Mouse (Mus musculus) CH12.LX (cell line): ENCODE data around the gene Akap7. TPM values are rescaled to one million over a fixed set of nuclear protein-coding genes. Genes with fewer than 3 reads are reported as not detected.

Experiments used
- DNase-seq: peaks from one replicate; pipeline ENCODE4 v3.0.0-alpha.2; 2013; ENCODE audit errors: extremely low read depth
- H3K27ac ChIP-seq: 2 replicates; pipeline ENCODE4 v1.5.1; 2012; ENCODE audit warnings: low read depth, mild to moderate bottlenecking, control low read depth, moderate library complexity; ENCODE audit not compliant: insufficient read depth
- H3K27me3 ChIP-seq: replicated peaks from 2 replicates; pipeline ENCODE3; 2012; ENCODE audit warnings: inconsistent platforms
- H3K36me3 ChIP-seq, 2 experiments: replicated peaks in 1 of 2; 2 replicates each; pipeline versions ENCODE3 to v1.6.1; 2012; ENCODE audit warnings: inconsistent platforms in 1 of 2, low read length in 1 of 2, mild to moderate bottlenecking in 1 of 2, mixed read lengths in 1 of 2, moderate library complexity in 1 of 2; ENCODE audit not compliant: control insufficient read depth in 1 of 2, insufficient read depth in 1 of 2
- H3K4me1 ChIP-seq, 2 experiments: 2 replicates each; pipeline ENCODE4 v1.6.1; 2012; ENCODE audit warnings: inconsistent platforms in 1 of 2, moderate library complexity in 1 of 2; ENCODE audit not compliant: insufficient read depth in 2 of 2, control insufficient read depth in 1 of 2
- H3K4me2 ChIP-seq: 2 replicates; pipeline ENCODE4 v1.6.1; 2012; ENCODE audit warnings: low read depth, mild to moderate bottlenecking, control low read depth; ENCODE audit not compliant: poor library complexity, insufficient read depth, severe bottlenecking
- H3K4me3 ChIP-seq, 3 experiments: fragments of 150-350 bp in 1 of 3; sonication (generic) in 1 of 3; replicated peaks in 1 of 3; 2 replicates each; pipeline versions ENCODE3 to v1.5.1; 2011 to 2012; ENCODE audit warnings: low read depth in 2 of 3, low read length in 2 of 3, mild to moderate bottlenecking in 2 of 3, moderate library complexity in 2 of 3, control low read depth in 1 of 3, improper control_type of control experiment in 1 of 3, inconsistent platforms in 1 of 3, mixed read lengths in 1 of 3; ENCODE audit not compliant: poor library complexity in 1 of 3
- H3K79me2 ChIP-seq: replicated peaks from 2 replicates; pipeline ENCODE4 v1.6.1; 2012; ENCODE audit warnings: mild to moderate bottlenecking, moderate library complexity; ENCODE audit not compliant: control insufficient read depth, poor library complexity, insufficient read depth, severe bottlenecking; ENCODE audit errors: extremely low read depth
- H3K9ac ChIP-seq: 2 replicates; pipeline ENCODE4 v1.6.1; 2012; ENCODE audit warnings: low read depth, mild to moderate bottlenecking, control low read depth, moderate library complexity; ENCODE audit not compliant: insufficient read depth
- H3K9me3 ChIP-seq: replicated peaks from 2 replicates; pipeline ENCODE3; 2012; ENCODE audit warnings: low read length, inconsistent platforms, mixed read lengths
- CHD1 ChIP-seq: IDR thresholded peaks from 2 replicates; pipeline ENCODE4 v1.6.1; 2012; ENCODE audit warnings: low read depth, low read length, improper control_type of control experiment, inconsistent platforms
- CHD2 ChIP-seq: IDR thresholded peaks from 2 replicates; pipeline ENCODE4 v1.6.1; 2011; ENCODE audit warnings: low read length, improper control_type of control experiment
- CTCF ChIP-seq, 2 experiments: IDR thresholded peaks in 1 of 2; conservative IDR thresholded peaks in 1 of 2; 2 replicates each; pipeline ENCODE4 v1.5.1; 2011 to 2012; ENCODE audit warnings: low read depth in 2 of 2, low read length in 2 of 2, improper control_type of control experiment in 1 of 2, inconsistent platforms in 1 of 2, mild to moderate bottlenecking in 1 of 2, moderate library complexity in 1 of 2
- EP300 ChIP-seq: IDR thresholded peaks from 2 replicates; pipeline ENCODE4 v1.6.1; 2011; ENCODE audit warnings: low read length, improper control_type of control experiment
- ETS1 ChIP-seq: conservative IDR thresholded peaks from 2 replicates; pipeline ENCODE4 v1.6.1; 2012; ENCODE audit warnings: low read depth, mild to moderate bottlenecking, inconsistent platforms, low read length, improper control_type of control experiment, moderate library complexity
- GABPA ChIP-seq: IDR thresholded peaks from 2 replicates; pipeline ENCODE4 v1.6.1; 2012; ENCODE audit warnings: low read depth, low read length, improper control_type of control experiment, inconsistent platforms; ENCODE audit not compliant: insufficient replicate concordance
- IRF4 ChIP-seq: IDR thresholded peaks from 2 replicates; pipeline ENCODE4 v1.6.1; 2014; ENCODE audit warnings: low read depth, mild to moderate bottlenecking, inconsistent platforms, low read length, improper control_type of control experiment
- JUN ChIP-seq: IDR thresholded peaks from 2 replicates; pipeline ENCODE4 v1.6.1; 2011; ENCODE audit warnings: low read depth, mild to moderate bottlenecking, low read length, improper control_type of control experiment, moderate library complexity; ENCODE audit not compliant: insufficient read depth
- KAT2A ChIP-seq: IDR thresholded peaks from 2 replicates; pipeline ENCODE4 v1.6.1; 2012; ENCODE audit warnings: low read length, improper control_type of control experiment, inconsistent platforms; ENCODE audit not compliant: insufficient replicate concordance
- MAFK ChIP-seq: IDR thresholded peaks from 2 replicates; pipeline ENCODE4 v1.6.1; 2011; ENCODE audit warnings: low read length, improper control_type of control experiment; ENCODE audit not compliant: insufficient replicate concordance
- MEF2A ChIP-seq: IDR thresholded peaks from 2 replicates; pipeline ENCODE4 v1.6.1; 2014; ENCODE audit warnings: low read depth, mild to moderate bottlenecking, inconsistent platforms, low read length, improper control_type of control experiment, borderline replicate concordance
- MXI1 ChIP-seq: IDR thresholded peaks from 2 replicates; pipeline ENCODE4 v1.6.1; 2011; ENCODE audit warnings: mild to moderate bottlenecking, low read depth, low read length, improper control_type of control experiment
- MYC ChIP-seq: IDR thresholded peaks from 2 replicates; pipeline ENCODE4 v1.6.1; 2011; ENCODE audit warnings: low read depth, mild to moderate bottlenecking, improper control_type of control experiment, low read length
- PAX5 ChIP-seq: IDR thresholded peaks from 2 replicates; pipeline ENCODE4 v1.6.1; 2012; ENCODE audit warnings: low read length, inconsistent platforms, mixed read lengths
- RAD21 ChIP-seq: IDR thresholded peaks from 2 replicates; pipeline ENCODE4 v1.6.1; 2011; ENCODE audit warnings: low read depth, mild to moderate bottlenecking, low read length, improper control_type of control experiment, moderate library complexity
- RCOR1 ChIP-seq: conservative IDR thresholded peaks from 2 replicates; pipeline ENCODE4 v1.6.1; 2012; ENCODE audit warnings: low read depth, mild to moderate bottlenecking, inconsistent platforms, low read length, improper control_type of control experiment
- SIN3A ChIP-seq: IDR thresholded peaks from 2 replicates; pipeline ENCODE4 v1.6.1; 2012; ENCODE audit warnings: low read length, improper control_type of control experiment, inconsistent platforms
- SMC3 ChIP-seq: IDR thresholded peaks from 2 replicates; pipeline ENCODE4 v1.6.1; 2011; ENCODE audit warnings: low read depth, low read length, improper control_type of control experiment
- TBP ChIP-seq: conservative IDR thresholded peaks from 2 replicates; pipeline ENCODE4 v1.6.1; 2011; ENCODE audit warnings: low read depth, low read length, improper control_type of control experiment
- USF1 ChIP-seq: IDR thresholded peaks from 2 replicates; pipeline ENCODE4 v1.6.1; 2014; ENCODE audit warnings: low read depth, mild to moderate bottlenecking, inconsistent platforms, low read length, improper control_type of control experiment
- USF2 ChIP-seq: conservative IDR thresholded peaks from 2 replicates; pipeline ENCODE4 v1.6.1; 2011; ENCODE audit warnings: low read depth, low read length, improper control_type of control experiment
- ZC3H11A ChIP-seq: IDR thresholded peaks from 2 replicates; pipeline ENCODE4 v1.6.1; 2012; ENCODE audit warnings: low read depth, mild to moderate bottlenecking, inconsistent platforms, low read length, improper control_type of control experiment
- ZKSCAN1 ChIP-seq: IDR thresholded peaks from 2 replicates; pipeline ENCODE4 v1.6.1; 2012; ENCODE audit warnings: low read depth, inconsistent platforms, low read length, improper control_type of control experiment, borderline replicate concordance
- ZMIZ1 ChIP-seq: IDR thresholded peaks from 2 replicates; pipeline ENCODE4 v1.6.1; 2012; ENCODE audit warnings: low read depth, mild to moderate bottlenecking, inconsistent platforms, low read length, improper control_type of control experiment
- ZNF384 ChIP-seq: IDR thresholded peaks from 2 replicates; pipeline ENCODE4 v1.6.1; 2012; ENCODE audit warnings: low read depth, low read length, improper control_type of control experiment, inconsistent platforms
- dilution Hi-C: fragments of 300-500 bp; cut with MboI; formaldehyde crosslinking; loops from 2 replicates; pipeline ENCODE4 v1.14.3; 2020; ENCODE audit warnings: low sequenced_read_pairs; ENCODE audit not compliant: extremely low pct_unique_long_range_greater_than_20kb, extremely low pct_ligation_motif_present
- in situ Hi-C: fragments of 300-500 bp; cut with MboI; formaldehyde crosslinking; loops from 3 replicates; pipeline ENCODE4 v1.14.3; 2019; ENCODE audit warnings: low sequenced_read_pairs, low pct_ligation_motif_present, low pct_unique_long_range_greater_than_20kb, mixed read lengths
- polyA plus RNA-seq: library from polyadenylated mRNA; unstranded; fragments of >175 nt; gene quantifications from 2 replicates; pipeline ENCODE4 v1.2.1, GENCODE M21; 2012; ENCODE audit warnings: low read depth; ENCODE audit not compliant: insufficient read length
- total RNA-seq, 2 experiments: library from RNA; depleted of rRNA; stranded (reverse); fragments of 300-350 nt in 1 of 2; fragments of >200 nt in 1 of 2; gene quantifications; 2 replicates each; pipeline ENCODE4 v1.2.3; 2012 to 2014

Akap7 gene
- total and polyA plus RNA-seq, 3 experiments, result 6.2 to 12.1 (median 7.1) TPM

- TF ChIP-seq RAD21, result peak; percentile 88
- peak; percentile 86 for TF ChIP-seq SMC3
- TF ChIP-seq ZMIZ1, result no peak
- peak; percentile 56 for TF ChIP-seq ETS1
- TF ChIP-seq PAX5, result no peak
- no peak for TF ChIP-seq JUN
- TF ChIP-seq TBP, result 0 out of 2 replicates have a peak, but pooled peaks have one; percentile 15
- TF ChIP-seq GABPA, result no peak
- peak; percentile 62; the same call in 1 of the 2 replicates for TF ChIP-seq CHD1
- TF ChIP-seq IRF4, result peak; percentile 21; the same call in 1 of the 2 replicates
- 0 out of 2 replicates have a peak, but pooled peaks have one; percentile 17 for TF ChIP-seq EP300
- peak; percentile 84 to 88 for TF ChIP-seq CTCF (conservative IDR thresholded peaks at IDR 0.05 in 1 of 2, IDR thresholded peaks at IDR 0.05 in 1 of 2; ENCODE audit: low read depth in 2 of 2, low read length in 2 of 2)
- no peak for TF ChIP-seq CHD2
- TF ChIP-seq MXI1, result 0 out of 2 replicates have a peak, but pooled peaks have one; percentile 48
- TF ChIP-seq ZC3H11A, result peak; percentile 20; the same call in 1 of the 2 replicates
- TF ChIP-seq SIN3A, result peak; percentile 73
- TF ChIP-seq MEF2A, result peak; percentile 35; the same call in 1 of the 2 replicates
- peak; percentile 49; the same call in 1 of the 2 replicates for TF ChIP-seq MYC
- TF ChIP-seq, all 38 proteins: peak for 13
- no peak overlapping the region for H3K27ac ChIP-seq
- peak overlapping the region; percentile 58 for H3K4me2 ChIP-seq
- dilution Hi-C loops (no loop called here), in situ Hi-C loops (loop anchor here (5.0 to 10.0 kb wide), 2 partner anchors 262 to 344 kb away; no protein-coding TSS in a partner anchor)
- H3K9ac ChIP-seq, result peak overlapping the region; percentile 31; the same call in 1 of the 2 replicates
- H3K79me2 ChIP-seq, result no peaks in the 10 kb centered on the region
- H3K4me3 ChIP-seq, result peak overlapping the region; percentile 44 to 85 (median 57)
- no peaks in the 10 kb centered on the region for H3K27me3 ChIP-seq
- H3K36me3 ChIP-seq, result peaks cover 0 to 3% of the 10 kb centered on the region in 2 experiments
- H3K9me3 ChIP-seq, result no peaks in the 10 kb centered on the region
- H3K4me1 ChIP-seq, result peaks cover 5 to 18% of the 10 kb centered on the region in 2 experiments; a peak in 3 of 4 replicates
- peak; percentile 71 for DNase-seq
Observed at GRCm38 (mm10) chr10:25219220-25219628, 88.4 kb downstream of the Akap7 start.

- no peak overlapping the region for H3K27ac ChIP-seq
- no peak for TF ChIP-seq TBP
- no peak for TF ChIP-seq MEF2A
- no peak for TF ChIP-seq SIN3A
- TF ChIP-seq ZC3H11A, result no peak
- no peak for TF ChIP-seq IRF4
- TF ChIP-seq USF1, result no peak
- no peak for TF ChIP-seq EP300
- TF ChIP-seq ZNF384, result no peak
- no peak for TF ChIP-seq KAT2A
- no peak for TF ChIP-seq MAFK
- TF ChIP-seq ZKSCAN1, result no peak
- no peak for TF ChIP-seq SMC3
- TF ChIP-seq MXI1, result no peak
- TF ChIP-seq RCOR1, result no peak
- TF ChIP-seq ZMIZ1, result no peak
- TF ChIP-seq USF2, result no peak
- TF ChIP-seq, all 38 proteins: peak for 0
- Histone ChIP-seq H3K27me3 (no peaks in the 10 kb centered on the region), H3K9me3 (no peaks in the 10 kb centered on the region), H3K9ac (no peak overlapping the region), H3K79me2 (no peaks in the 10 kb centered on the region), H3K4me2 (no peak overlapping the region), H3K4me1 (peaks cover 5 to 17% of the 10 kb centered on the region in 2 experiments; a peak in 3 of 4 replicates), H3K4me3 (no peak overlapping the region), H3K36me3 (peaks cover 0 to 3% of the 10 kb centered on the region in 2 experiments)
- in situ Hi-C loops, result loop anchor here (5.0 to 10.0 kb wide), 2 partner anchors 261 to 344 kb away; no protein-coding TSS in a partner anchor
- DNase-seq, result no peak
- dilution Hi-C loops, result no loop called here
Observed at GRCm38 (mm10) chr10:25218746-25219145, 88.9 kb downstream of the Akap7 start.
